Mouse (Mus musculus) C2C12 (cell line): ENCODE measurements around the gene Elovl4.

Experiments used
- CTCF ChIP-seq: IDR thresholded peaks from one replicate; pipeline ENCODE4 v1.5.1; 2011; ENCODE audit not compliant: control insufficient read depth, insufficient read depth, insufficient read length
- FOSL1 ChIP-seq: IDR thresholded peaks from one replicate; pipeline ENCODE4 v1.8.0; 2011; ENCODE audit warnings: mild to moderate bottlenecking, low read length; ENCODE audit not compliant: poor library complexity, insufficient read depth, severe bottlenecking
- MAX ChIP-seq: IDR thresholded peaks from one replicate; pipeline ENCODE4 v1.6.1; 2011; ENCODE audit warnings: mild to moderate bottlenecking, control low read depth

DNA sequence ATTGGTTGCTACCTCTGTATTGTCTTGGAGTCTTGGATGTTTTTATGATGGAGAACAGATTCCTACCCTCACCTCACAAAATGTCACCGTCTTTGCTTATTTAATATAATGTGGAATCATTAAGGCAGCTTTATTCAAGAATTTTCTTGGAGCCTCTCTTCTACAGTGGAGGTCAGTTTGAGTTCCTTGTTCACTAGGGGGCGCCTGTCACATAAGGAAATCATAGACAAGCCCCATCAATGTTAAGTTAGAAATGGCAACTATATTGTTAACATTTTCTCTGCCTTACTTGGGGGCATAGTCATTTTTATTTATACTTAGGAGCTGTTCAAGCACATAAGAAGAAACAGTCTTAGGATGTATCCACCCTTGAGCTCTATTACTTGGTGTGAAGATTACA is 1.5 kb upstream of the Elovl4 start:
- TF ChIP-seq CTCF (no peak), MAX (no peak), FOSL1 (no peak)
